Mouse (Mus musculus): Measurements from ENCODE around the gene Col9a2.

GRCm38 (mm10) chr4:121029632-121030031 is 9.6 kb upstream of the Col9a2 start:
- TF ChIP-seq CTCF (IDR thresholded peaks at IDR 0.05; ENCODE audit: low read depth) (peak; percentile 45), EP300 (optimal IDR thresholded peaks at IDR 0.05) (no peak)
